Mouse (Mus musculus): ENCODE measurements around the gene Vmn1r82.

Vmn1r82 gene

DNA sequence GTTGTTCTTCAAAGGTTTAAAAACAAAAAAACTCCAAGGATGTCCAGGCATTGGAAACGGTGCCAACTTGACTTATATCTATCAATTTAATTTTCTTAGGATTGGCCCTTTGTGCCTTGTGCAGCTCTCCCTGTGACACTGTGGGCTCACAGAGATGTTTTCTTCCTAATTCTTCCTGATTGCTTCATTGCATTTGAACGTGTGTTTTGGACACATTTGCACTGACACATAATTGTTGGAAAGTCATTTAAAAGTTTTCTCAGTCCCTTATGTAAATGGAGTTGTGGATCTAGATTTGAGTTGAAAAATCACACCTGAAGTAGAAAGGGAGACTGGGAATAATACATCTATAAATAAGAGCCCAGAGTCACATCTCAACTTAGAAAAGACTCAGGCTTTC, at the start of gene Vmn1r82:
Gene Vmn1r82 (plus strand): TSS at position 301 of the 400 bp plus-strand sequence.
- no peak for DNase-seq (ENCODE audit: inconsistent ontology term)

DNA sequence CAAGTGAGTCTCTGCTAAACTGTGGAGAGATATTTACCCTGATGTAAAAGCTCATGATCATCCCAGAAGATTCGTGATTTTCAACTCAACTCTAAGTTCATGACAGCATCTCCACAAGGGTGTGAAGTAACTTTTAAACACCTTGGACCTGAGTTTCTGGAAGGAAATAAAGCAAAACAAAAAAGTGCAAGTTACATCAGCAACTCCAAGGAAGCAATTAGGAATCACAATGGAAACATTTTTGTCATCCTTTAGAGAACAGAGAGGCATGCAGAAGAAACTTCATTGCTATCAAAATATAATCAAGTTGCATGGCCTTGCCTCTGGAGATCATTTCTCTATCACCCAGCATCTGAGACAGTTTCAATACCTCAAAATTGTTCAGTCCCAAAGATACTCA, 32.1 kb upstream of the Vmn1r82 start, which contains the start of gene Vmn1r81:
Gene Vmn1r81 (minus strand): TSS at position 101 of the 400 bp plus-strand sequence.
- DNase-seq (ENCODE audit: inconsistent ontology term) = no peak

DNA sequence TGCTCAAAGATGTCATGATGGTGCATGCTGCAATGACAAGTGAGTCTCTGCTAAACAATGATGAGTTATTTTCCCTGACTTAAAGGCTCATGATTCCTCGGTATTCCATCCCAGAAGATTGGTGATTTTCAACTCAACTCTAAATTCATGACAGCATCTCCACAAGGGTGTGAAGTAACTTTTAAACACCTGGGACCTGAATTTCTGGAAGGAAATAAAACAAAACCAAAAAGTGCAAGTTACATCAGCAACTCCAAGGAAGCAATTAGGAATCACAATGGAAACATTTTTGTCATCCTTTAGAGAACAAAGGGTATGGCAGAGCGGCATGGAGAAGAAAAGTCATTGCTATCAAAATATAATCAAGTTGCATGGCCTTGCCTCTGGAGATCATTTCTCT, 29.2 kb downstream of the Vmn1r82 start, which contains the start of gene Vmn1r83:
Gene Vmn1r83 (minus strand): TSS at position 101 of the 400 bp plus-strand sequence.
- DNase-seq (ENCODE audit: inconsistent ontology term) = no peak

All from Muller cell, postnatal 12 days (primary cell).